Mouse (Mus musculus): Measurements from ENCODE around the gene Krt20. TPM values are rescaled to one million over a fixed set of nuclear protein-coding genes. Genes with fewer than 3 reads are reported as not detected.

Gene Krt20
- total RNA-seq, 1 experiment from 2014 or later = not detected

Other genes starting within 250 kb of the Krt20 start
- 298 and 368 TPM in 2 replicates for gene Smarce1, start 207.1 kb downstream of the Krt20 start, total RNA-seq (2017)
- gene Krt222, start 194.1 kb downstream of the Krt20 start, total RNA-seq (2017) = not detected in 2 replicates
- not detected in 2 replicates for gene Krt24, start 152.9 kb downstream of the Krt20 start, total RNA-seq (2017)
- gene Krt25, start 115.2 kb downstream of the Krt20 start, total RNA-seq (2017) = not detected in 2 replicates
- not detected in 2 replicates for gene Krt26, start 100.2 kb downstream of the Krt20 start, total RNA-seq (2017)
- not detected in 2 replicates for gene Krt27, start 87.0 kb downstream of the Krt20 start, total RNA-seq (2017)
- gene Krt28, start 63.2 kb downstream of the Krt20 start, total RNA-seq (2017) = not detected in 2 replicates
- gene Krt10, start 48.8 kb downstream of the Krt20 start, total RNA-seq (2017) = not detected in 2 replicates
- not detected in 2 replicates for gene Krt12, start 15.9 kb downstream of the Krt20 start, total RNA-seq (2017)
- not detected in 2 replicates for gene Krt23, start 55.0 kb upstream of the Krt20 start, total RNA-seq (2017)
- not detected in 2 replicates for gene Krt39, start 83.2 kb upstream of the Krt20 start, total RNA-seq (2017)
- gene Krt40, start 105.0 kb upstream of the Krt20 start, total RNA-seq (2017) = not detected in 2 replicates
- gene Krtap3-3, start 112.7 kb upstream of the Krt20 start, total RNA-seq (2017) = not detected in 2 replicates
- gene Krtap3-2, start 118.7 kb upstream of the Krt20 start, total RNA-seq (2017) = not detected in 2 replicates
- gene Gm11939, start 121.3 kb upstream of the Krt20 start, total RNA-seq (2017) = not detected in 2 replicates
- not detected in 2 replicates for gene Krtap3-1, start 128.5 kb upstream of the Krt20 start, total RNA-seq (2017)
- not detected in 2 replicates for gene Krtap1-5, start 142.9 kb upstream of the Krt20 start, total RNA-seq (2017)
- not detected in 2 replicates for gene Krtap1-4, start 145.5 kb upstream of the Krt20 start, total RNA-seq (2017)
- gene Krtap1-3, start 153.2 kb upstream of the Krt20 start, total RNA-seq (2017) = not detected in 2 replicates
- not detected in 2 replicates for gene Krtap9-3, start 160.0 kb upstream of the Krt20 start, total RNA-seq (2017)
- not detected in 2 replicates for gene Gm11938, start 165.2 kb upstream of the Krt20 start, total RNA-seq (2017)
- gene Gm11937, start 172.0 kb upstream of the Krt20 start, total RNA-seq (2017) = not detected in 2 replicates
- gene Krtap2-4, start 176.7 kb upstream of the Krt20 start, total RNA-seq (2017) = not detected in 2 replicates
- not detected in 2 replicates for gene Gm11562, start 182.3 kb upstream of the Krt20 start, total RNA-seq (2017)
- not detected in 2 replicates for gene Krtap4-1, start 190.1 kb upstream of the Krt20 start, total RNA-seq (2017)
- not detected in 2 replicates for gene Krtap4-2, start 196.9 kb upstream of the Krt20 start, total RNA-seq (2017)
- not detected in 2 replicates for gene Krtap4-7, start 205.9 kb upstream of the Krt20 start, total RNA-seq (2017)
- not detected in 2 replicates for gene Gm11555, start 212.1 kb upstream of the Krt20 start, total RNA-seq (2017)
- not detected in 2 replicates for gene Gm11563, start 220.8 kb upstream of the Krt20 start, total RNA-seq (2017)
- not detected in 2 replicates for gene Krtap4-6, start 227.8 kb upstream of the Krt20 start, total RNA-seq (2017)